Mouse (Mus musculus) cerebellum, adult 2 months (tissue): ENCODE results near the gene Syt1.

Experiments used
- CTCF ChIP-seq: fragments of 200-500 bp; IDR thresholded peaks from 2 replicates; pipeline ENCODE4 v1.5.1; 2011; ENCODE audit warnings: low read depth, mild to moderate bottlenecking, control low read depth, low read length, moderate library complexity, borderline replicate concordance; ENCODE audit not compliant: insufficient read depth
- POLR2A ChIP-seq: fragments of 200-500 bp; IDR thresholded peaks from 2 replicates; pipeline ENCODE4 v1.6.1; 2011; ENCODE audit warnings: low read length, control low read depth, borderline replicate concordance; ENCODE audit not compliant: insufficient read depth

DNA sequence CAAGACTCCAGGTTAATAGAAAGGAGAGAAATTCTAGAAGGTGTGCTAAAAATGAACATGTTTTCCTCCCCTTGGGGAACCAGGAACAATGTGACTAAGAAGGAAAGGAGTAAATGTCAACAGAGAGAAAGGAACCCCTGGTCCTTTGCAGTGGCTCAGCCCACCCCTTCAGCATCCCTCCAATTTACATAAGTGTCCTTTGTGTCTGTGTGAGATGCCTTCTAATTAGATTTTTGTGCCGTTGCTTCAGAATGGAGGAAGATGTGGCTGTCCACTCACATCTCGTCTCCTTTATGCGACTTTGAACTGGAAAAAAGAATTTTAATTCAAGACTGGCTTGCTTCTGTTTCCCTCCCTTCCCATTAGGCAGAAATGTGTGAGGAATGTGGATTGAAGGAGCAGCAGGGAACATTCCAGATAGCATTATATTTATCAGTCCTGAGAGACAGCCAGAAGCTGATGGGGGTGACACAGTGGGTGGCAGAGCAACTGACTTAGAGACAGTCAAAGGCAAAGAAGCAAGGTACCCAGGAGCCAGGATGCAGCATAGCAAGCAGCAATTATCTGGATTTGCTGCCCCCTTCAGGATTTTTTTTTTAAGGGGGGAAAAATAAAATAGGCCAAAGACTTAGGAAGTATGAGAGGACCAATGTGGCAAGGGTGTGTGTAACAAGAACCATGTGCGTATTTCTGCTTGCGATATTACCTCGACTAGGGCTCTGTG lies 486.3 kb downstream of the Syt1 start:
- no peak for TF ChIP-seq POLR2A
- TF ChIP-seq CTCF, result no peak
